Mouse (Mus musculus): ENCODE data around the gene Sntb2.

Gene Sntb2

DNA sequence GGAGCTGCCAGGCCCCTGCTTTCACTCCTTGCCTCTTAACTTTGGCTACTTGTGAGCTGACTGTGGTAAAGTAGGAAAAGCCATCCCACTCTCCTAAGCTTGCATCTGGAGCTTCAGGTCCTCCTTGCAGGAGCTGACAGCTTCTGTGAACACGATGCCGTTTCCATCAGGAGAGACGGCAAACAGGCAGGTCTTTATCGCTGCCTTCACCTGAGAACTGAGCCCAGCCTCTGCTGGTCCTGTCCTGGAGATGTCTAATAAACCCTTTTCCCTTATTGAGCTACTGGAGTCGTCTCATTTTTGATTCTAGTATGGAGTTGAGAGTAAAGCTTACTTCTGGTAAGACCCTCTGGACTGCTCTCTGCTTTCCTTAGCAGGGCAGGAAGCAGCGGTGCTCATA lies 109.9 kb downstream of the Sntb2 start:
- no peak for DNase-seq

DNA sequence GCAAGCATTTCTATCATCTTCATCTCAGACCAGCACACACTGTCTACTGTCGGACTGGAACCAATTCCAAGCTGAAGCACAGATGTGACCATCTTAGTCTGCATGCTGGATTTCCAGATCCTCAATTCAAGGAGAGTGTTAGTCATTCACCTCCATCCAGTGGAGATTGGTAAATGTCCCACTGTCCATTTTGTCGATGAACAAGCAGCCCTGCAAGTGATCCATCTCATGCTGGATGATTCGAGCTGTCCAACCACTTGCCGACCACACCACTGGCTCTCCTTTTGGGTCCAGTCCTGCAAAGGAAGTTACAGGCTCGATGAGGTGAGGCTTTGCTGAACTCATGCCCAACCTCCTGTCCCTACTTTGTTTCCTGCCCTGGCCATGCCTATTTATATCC lies 111.4 kb downstream of the Sntb2 start:
- DNase-seq = no peak

DNA sequence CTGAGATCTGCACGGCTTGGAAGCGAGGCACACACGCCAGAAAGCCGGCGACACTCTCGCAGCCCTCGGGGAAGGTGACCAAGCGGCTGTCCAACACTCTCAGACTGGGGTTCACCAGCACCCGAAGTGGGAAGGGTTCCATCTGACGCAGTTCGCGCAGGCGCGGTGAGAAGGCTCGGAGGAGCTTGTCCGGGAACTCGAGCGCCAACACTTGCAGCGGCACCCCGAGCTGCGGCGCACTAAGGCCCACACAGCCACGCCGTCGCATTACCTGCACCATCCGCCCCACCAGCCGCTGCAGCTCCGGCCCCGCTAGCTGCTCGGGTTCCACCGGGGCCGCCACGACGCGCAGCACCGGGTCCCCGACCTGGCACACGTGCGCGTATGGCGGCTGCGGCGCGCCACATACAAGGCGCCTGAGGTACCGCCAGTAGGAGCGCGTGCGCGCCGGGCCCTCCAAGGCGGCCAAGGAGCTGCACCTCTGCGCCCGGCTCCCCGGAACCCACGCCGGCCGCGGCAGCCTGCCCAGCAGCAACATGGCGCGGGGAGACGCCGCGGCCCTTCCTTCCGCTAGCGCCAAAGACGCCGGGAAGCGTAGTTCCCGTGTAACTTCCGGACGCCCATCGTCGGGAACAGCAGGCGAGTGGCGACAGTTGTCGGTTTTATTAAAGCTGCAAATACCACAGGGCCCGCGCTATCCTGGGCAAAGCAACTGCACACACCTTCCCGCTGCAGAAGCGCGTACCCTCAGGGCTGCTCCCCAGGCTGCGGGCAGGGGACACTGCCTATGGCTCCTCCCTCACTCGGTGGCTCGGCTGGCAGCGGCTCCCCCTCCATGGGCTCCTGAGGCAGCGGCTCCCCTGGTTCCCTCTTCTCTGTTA lies 112.8 kb downstream of the Sntb2 start, which contains the start of gene Pdf:
Gene Pdf, minus strand, starts transcription at position 554 of the 881 bp plus-strand sequence.
- DNase-seq = peak; percentile 85 to 86

DNA sequence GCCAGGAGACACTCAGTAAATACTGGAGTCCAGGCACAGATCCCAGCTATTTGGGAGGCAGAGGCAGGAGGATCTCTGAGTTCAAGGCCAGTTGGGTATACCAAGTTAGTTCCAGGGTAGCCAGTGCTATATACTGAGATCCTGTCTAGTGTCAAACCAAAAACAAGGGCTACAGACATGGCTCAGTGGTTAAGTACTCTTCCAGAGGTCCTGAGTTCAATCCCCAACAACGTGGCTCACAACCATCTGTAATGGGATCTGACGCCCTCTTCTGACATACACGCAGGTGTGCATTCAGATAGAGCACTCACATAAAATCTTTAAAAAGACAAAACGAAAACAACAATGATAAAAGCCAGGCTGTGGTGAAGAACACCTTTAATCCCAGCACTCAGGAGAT lies 113.9 kb downstream of the Sntb2 start:
- no peak for DNase-seq

DNA sequence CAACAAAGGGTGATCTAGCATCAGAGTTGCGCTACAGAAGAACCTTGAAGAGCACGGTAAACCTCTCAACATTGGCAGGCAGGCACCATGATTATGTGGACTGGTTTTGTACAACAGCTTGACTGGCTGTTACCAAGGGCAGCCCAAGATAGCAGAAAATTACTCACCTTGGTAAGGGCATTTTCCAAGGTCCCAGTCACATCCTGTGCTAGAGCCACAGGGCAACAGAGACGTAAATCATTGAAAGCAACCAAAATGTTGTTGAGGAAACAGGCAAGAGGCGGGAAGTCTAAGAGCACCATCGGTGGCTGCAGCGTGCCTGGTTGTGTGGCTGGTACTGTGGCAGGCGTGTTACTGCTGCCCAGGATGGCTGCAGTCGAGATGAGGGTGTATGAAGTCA lies 116.5 kb downstream of the Sntb2 start:
- DNase-seq = no peak

DNA sequence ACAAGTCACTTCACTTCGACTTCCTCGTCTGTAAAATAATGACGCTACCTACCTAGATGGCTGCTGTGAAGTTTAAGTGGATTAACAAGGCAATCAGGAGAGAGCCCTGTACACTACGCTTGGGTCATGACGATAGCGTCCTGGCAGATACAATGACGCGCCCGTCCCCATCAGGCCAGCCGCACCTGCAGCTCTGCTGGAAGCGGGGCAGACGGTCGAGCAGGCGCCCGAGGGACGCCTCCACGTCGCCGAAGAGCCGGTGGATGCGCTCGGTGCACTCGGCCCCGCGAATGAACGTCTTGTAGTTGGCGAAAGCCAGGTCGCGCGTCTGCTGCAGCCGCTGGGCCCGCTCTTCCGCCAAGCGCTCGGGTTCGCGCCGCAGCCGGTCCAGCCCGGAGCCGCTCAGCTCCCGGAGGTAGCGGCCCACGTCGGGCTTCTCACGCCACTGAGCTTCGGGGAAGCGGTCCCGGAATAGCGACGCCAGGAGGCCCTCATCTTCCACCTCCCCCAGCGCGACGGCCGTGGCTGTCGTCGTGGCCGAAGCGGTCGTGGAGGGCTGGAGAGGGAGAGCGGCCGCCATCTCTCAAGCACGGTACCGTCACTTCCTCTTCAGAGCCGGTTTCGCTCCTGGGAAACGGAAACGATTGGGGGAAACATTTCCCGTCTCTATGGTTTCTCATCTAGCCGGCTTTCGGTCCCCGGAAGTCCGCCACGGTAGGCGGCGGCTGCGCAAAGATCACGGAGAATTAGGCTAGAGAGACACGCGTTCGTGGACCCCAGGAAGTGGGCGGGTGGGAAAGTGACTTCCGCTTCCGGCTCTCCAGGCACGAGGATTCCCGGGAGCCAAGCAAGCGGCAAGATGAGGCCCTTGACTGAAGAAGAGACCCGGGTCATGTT lies 120.8 kb downstream of the Sntb2 start, which contains the start of the genes Cog8 and Nip7:
Gene Cog8, minus strand, starts transcription at position 614 of the 897 bp plus-strand sequence.
Gene Nip7, plus strand, starts transcription at position 802 of the 897 bp plus-strand sequence.
- DNase-seq = peak; percentile 96 to 98

DNA sequence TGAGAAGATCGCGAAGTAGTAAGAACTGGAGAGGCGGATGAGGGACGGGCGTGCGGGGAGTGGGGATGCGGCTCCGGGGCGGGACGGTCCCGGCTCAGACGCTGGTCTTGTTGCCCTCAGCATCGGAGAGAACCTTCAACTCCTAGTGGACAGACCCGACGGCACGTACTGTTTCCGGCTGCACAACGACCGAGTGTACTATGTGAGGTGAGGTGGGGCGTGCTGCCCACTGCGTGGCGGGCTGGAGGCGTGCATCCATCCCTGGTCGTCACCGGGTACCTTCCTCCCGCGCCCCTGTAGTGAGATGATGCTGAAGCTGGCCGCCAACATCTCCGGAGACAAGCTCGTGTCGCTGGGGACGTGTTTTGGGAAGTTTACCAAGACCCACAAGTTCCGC lies 121.4 kb downstream of the Sntb2 start:
- no peak for DNase-seq

DNA sequence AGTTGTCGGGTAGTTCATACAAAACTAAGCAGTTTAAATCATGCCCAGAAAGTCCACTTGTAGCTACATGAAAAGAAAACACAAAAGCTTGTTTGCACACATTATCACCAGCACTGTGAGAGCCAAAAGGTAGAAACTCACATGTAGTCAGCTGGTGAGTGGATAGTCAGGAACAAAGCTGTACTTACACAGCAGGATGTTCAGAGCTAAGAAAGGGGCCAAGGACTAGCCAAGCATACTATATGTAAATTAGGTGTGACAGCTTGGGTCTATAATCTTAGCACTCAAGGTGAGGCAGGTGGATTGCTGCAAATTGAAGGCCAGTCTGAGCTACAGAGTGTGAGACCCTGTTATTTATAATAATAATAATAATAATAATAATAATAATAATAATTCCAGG lies 127.1 kb downstream of the Sntb2 start:
- no peak for DNase-seq

DNA sequence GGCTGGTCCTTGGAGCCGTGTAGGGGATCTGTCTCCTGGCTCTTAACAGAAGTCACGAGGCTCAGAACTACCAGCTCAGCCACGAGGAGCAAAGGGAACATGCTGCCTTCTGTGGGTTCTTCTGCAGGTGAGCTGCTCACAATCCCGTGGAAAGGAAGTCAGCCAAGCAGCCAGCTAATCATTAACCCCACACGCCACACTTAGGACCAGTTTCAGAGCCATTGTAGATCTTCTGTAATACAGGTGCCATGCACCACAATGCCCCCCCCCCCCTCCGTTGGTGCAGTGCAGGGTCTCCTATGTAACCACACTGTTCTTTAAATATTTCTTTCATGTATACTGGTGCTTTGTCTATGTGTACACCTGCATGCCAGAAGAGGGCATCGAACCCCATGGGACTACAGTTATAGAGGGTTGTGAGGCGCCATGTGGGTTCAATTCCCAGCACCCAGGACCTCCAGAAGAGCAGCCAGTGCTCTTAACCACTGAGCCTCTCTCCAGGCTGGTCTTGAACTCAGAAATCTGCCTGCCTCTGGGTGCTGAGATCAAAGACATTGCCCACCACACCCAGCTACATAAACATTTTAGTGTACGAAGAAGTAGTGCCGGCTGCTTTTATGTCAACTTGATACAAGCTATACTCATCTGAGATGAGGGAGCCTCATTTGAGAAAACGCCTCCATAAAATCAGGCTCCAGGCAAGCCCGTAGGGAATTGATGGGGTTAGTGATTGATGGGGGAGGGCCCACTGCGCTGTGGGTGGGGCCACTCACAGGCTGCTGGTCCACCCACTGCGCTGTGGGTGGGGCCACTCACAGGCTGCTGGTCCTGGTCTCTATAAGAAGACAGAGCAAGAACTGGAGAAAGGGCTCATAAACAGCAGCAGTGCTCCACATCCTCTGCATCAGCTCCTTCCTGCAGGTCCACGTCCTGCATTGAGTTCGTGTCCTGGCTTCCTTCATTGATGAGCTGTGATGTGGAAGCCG lies 130.3 kb downstream of the Sntb2 start, which contains the start of gene Tmed6:
Gene Tmed6, minus strand, starts transcription at position 134 of the 986 bp plus-strand sequence.
- DNase-seq = no peak
